Mouse (Mus musculus) layer of hippocampus, adult 8-10 months (tissue): ENCODE data around the gene Trappc6b. TPM values are rescaled to one million over a fixed set of nuclear protein-coding genes. Genes with fewer than 3 reads are reported as not detected.
"Not testable (repeated sequence)": the region's sequence is repeated elsewhere in the genome, so short reads cannot be mapped to it uniquely, and the experiment has no call there.

Experiments used
- DNase-seq, 2 experiments: peaks; one replicate each; pipeline ENCODE4 v3.0.0; 2022; ENCODE audit warnings: low spot score in 2 of 2
- total RNA-seq, 4 experiments: library from RNA; stranded (reverse); gene quantifications; 2 replicates each; pipeline ENCODE4 v1.2.4; 2022

Trappc6b gene
- 100 to 1,000 TPM; 101 to 109 (median 106) TPM for total RNA-seq

GRCm38 (mm10) chr12:59060993-59061595 lies at the start of gene Trappc6b:
TSS of gene Trappc6b (minus strand) at chr12:59061472.
- peak; percentile 60 to 76 for DNase-seq

- no peak for DNase-seq
Observed at GRCm38 (mm10) chr12:59107926-59108325, 46.7 kb upstream of the Trappc6b start.

- DNase-seq, result no peak
Observed at GRCm38 (mm10) chr12:59106491-59106890, 45.2 kb upstream of the Trappc6b start.

- no peak for DNase-seq
Observed at GRCm38 (mm10) chr12:59105914-59106313, 44.6 kb upstream of the Trappc6b start.

GRCm38 (mm10) chr12:59104771-59105170 lies 43.5 kb upstream of the Trappc6b start:
- no peak for DNase-seq

- DNase-seq, result no peak
Observed at GRCm38 (mm10) chr12:59095104-59096025, 34.1 kb upstream of the Trappc6b start, which contains the start of gene Mia2. TSS of gene Mia2 (plus strand) at chr12:59095799.

GRCm38 (mm10) chr12:59093543-59093942 lies 32.3 kb upstream of the Trappc6b start:
- no peak for DNase-seq

GRCm38 (mm10) chr12:59086171-59086570 lies 24.9 kb upstream of the Trappc6b start:
- DNase-seq, result no peak

GRCm38 (mm10) chr12:59084446-59084845 lies 23.2 kb upstream of the Trappc6b start:
- DNase-seq, result no peak

GRCm38 (mm10) chr12:59080461-59080860 lies 19.2 kb upstream of the Trappc6b start:
- no peak for DNase-seq

- no peak for DNase-seq
Observed at GRCm38 (mm10) chr12:59077883-59078282, 16.6 kb upstream of the Trappc6b start.

- DNase-seq, result no peak
Observed at GRCm38 (mm10) chr12:59076996-59077395, 15.7 kb upstream of the Trappc6b start.

GRCm38 (mm10) chr12:59074052-59074451 lies 12.8 kb upstream of the Trappc6b start:
- DNase-seq, result no peak

- DNase-seq, result no peak
Observed at GRCm38 (mm10) chr12:59072286-59072685, 11.0 kb upstream of the Trappc6b start.

- DNase-seq, result no peak
Observed at GRCm38 (mm10) chr12:59068791-59069190, 7.5 kb upstream of the Trappc6b start.

- no peak for DNase-seq
Observed at GRCm38 (mm10) chr12:59067095-59067494, 5.8 kb upstream of the Trappc6b start.

GRCm38 (mm10) chr12:59066448-59067077 lies 5.3 kb upstream of the Trappc6b start, which contains the start of gene Pnn:
TSS of gene Pnn (plus strand) at chr12:59066884.
- DNase-seq, result peak; percentile 97

GRCm38 (mm10) chr12:59065776-59066175 lies 4.5 kb upstream of the Trappc6b start:
- no peak for DNase-seq

- DNase-seq, result no peak
Observed at GRCm38 (mm10) chr12:59064837-59065236, 3.6 kb upstream of the Trappc6b start.

GRCm38 (mm10) chr12:59060322-59060721 lies 950 bp downstream of the Trappc6b start:
- no peak for DNase-seq

GRCm38 (mm10) chr12:59058242-59058641 lies 3.0 kb downstream of the Trappc6b start:
- not testable (repeated sequence) for DNase-seq

GRCm38 (mm10) chr12:59056222-59056621 lies 5.0 kb downstream of the Trappc6b start:
- no peak for DNase-seq
